Mouse (Mus musculus) midbrain, postnatal 0 days (tissue): ENCODE data around the gene Anp32a. TPM values are rescaled to one million over a fixed set of nuclear protein-coding genes. Genes with fewer than 3 reads are reported as not detected.

Source experiments
- ATAC-seq: fragments of 200-750 bp; cut with Nextera tagmentation; 2 replicates; pipeline ENCODE4 v1.8.0; 2017; ENCODE audit warnings: moderate number of reproducible peaks, mild to moderate bottlenecking, moderate TSS enrichment, moderate library complexity; ENCODE audit not compliant: low FRiP score
- DNase-seq: peaks from one replicate; pipeline ENCODE4 v3.0.0-alpha.2; 2015; ENCODE audit warnings: low spot score
- H3K27ac ChIP-seq: fragments of 300-500 bp; sonication (generic); 2 replicates; pipeline ENCODE4 v1.5.1; 2014; ENCODE audit warnings: low read depth, mild to moderate bottlenecking, low read length, mixed read lengths
- H3K27me3 ChIP-seq: fragments of 300-500 bp; sonication (generic); 2 replicates; pipeline ENCODE4 v1.6.1; 2014; ENCODE audit warnings: low read length, control low read depth, mixed read lengths; ENCODE audit not compliant: insufficient read depth
- H3K36me3 ChIP-seq: fragments of 300-500 bp; sonication (generic); 2 replicates; pipeline ENCODE4 v1.6.1; 2014; ENCODE audit warnings: low read length, control low read depth, mixed read lengths; ENCODE audit not compliant: insufficient read depth
- H3K4me1 ChIP-seq: fragments of 300-500 bp; sonication (generic); 2 replicates; pipeline ENCODE4 v1.6.1; 2014; ENCODE audit warnings: mild to moderate bottlenecking, control low read depth, antibody characterized with exemption, low read length, mixed read lengths; ENCODE audit not compliant: insufficient read depth
- H3K4me2 ChIP-seq: fragments of 300-500 bp; sonication (generic); 2 replicates; pipeline ENCODE4 v1.6.1; 2014; ENCODE audit warnings: low read depth, mild to moderate bottlenecking, low read length, mixed read lengths; ENCODE audit not compliant: poor library complexity, severe bottlenecking
- H3K4me3 ChIP-seq: fragments of 300-500 bp; sonication (generic); 2 replicates; pipeline ENCODE4 v1.5.1; 2014; ENCODE audit warnings: low read depth, mild to moderate bottlenecking, low read length, moderate library complexity
- H3K9ac ChIP-seq: fragments of 300-500 bp; sonication (generic); replicated peaks from 2 replicates; pipeline ENCODE4 v1.6.1; 2014; ENCODE audit warnings: mild to moderate bottlenecking, low read length, moderate library complexity, mixed read lengths; ENCODE audit not compliant: poor library complexity, severe bottlenecking
- H3K9me3 ChIP-seq: fragments of 300-500 bp; sonication (generic); 2 replicates; pipeline ENCODE4 v1.6.1; 2016; ENCODE audit warnings: low read length, control low read depth
- CTCF ChIP-seq: IDR thresholded peaks from 2 replicates; pipeline ENCODE4 v1.5.1; 2016; ENCODE audit warnings: antibody characterized with exemption, mild to moderate bottlenecking
- WGBS: fragments of 180-500 bp; shearing (Covaris S2); extraction: QIAGEN DNeasy Blood & Tissue Kit; methylation state at CpG from one replicate; pipeline ENCODE4 v1.1.7; 2014; 5-methylcytosine and 5-hydroxymethylcytosine counted together
- polyA plus RNA-seq: library from polyadenylated mRNA; unstranded; fragments of >200 nt; fragmentation: Nextera tagmentation; extraction: Ambion mirVana; gene quantifications from 2 replicates; pipeline ENCODE4 v1.2.1, GENCODE M21; 2015
- total RNA-seq: library from RNA; depleted of rRNA; stranded (reverse); fragments of >200 nt; gene quantifications from 2 replicates; pipeline ENCODE4 v1.2.3, GENCODE M21; 2014; rRNA removed

The Anp32a gene
- total RNA-seq (88.8 and 114 TPM in 2 replicates), polyA plus RNA-seq (60.5 and 76.2 TPM in 2 replicates)

DNA sequence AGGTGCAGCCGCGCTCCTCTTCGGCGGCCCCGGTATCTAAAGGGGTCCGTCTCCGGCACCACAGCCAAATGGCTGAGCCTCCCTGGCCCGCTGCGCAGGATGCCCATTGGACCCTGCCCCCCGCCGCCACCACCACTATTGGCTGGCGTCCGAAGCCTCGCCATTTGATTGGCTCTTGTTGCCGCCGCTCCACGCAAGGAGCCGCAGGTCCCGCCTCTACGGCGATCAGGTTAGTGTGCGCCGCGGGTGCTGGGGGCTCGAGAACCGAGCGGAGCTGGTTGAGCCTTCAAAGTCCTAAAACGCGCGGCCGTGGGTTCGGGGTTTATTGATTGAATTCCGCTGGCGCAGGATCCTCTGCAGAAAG lies at the start of gene Anp32a:
TSS of gene Anp32a (plus strand) at position 171 of the 364 bp plus-strand sequence.
- no peak; the same call in 1 of the 2 replicates for TF ChIP-seq CTCF
- Histone ChIP-seq H3K36me3 (no peaks in the 10 kb centered on the region), H3K27ac (peak within 1 kb of the TSS; percentile 100), H3K9me3 (no peaks in the 10 kb centered on the region), H3K4me1 (peaks cover 4% of the 10 kb centered on the region; the same call in 1 of the 2 replicates), H3K4me3 (peak within 1 kb of the TSS; percentile 87), H3K4me2 (peak within 1 kb of the TSS; percentile 92), H3K9ac (peak within 1 kb of the TSS; percentile 98), H3K27me3 (no peaks in the 10 kb centered on the region)
- under 1% methylated on average over 34 of the region's 34 CpGs for whole genome bisulfite sequencing
- peak; percentile 98 for DNase-seq
- peak; percentile 92 for ATAC-seq

DNA sequence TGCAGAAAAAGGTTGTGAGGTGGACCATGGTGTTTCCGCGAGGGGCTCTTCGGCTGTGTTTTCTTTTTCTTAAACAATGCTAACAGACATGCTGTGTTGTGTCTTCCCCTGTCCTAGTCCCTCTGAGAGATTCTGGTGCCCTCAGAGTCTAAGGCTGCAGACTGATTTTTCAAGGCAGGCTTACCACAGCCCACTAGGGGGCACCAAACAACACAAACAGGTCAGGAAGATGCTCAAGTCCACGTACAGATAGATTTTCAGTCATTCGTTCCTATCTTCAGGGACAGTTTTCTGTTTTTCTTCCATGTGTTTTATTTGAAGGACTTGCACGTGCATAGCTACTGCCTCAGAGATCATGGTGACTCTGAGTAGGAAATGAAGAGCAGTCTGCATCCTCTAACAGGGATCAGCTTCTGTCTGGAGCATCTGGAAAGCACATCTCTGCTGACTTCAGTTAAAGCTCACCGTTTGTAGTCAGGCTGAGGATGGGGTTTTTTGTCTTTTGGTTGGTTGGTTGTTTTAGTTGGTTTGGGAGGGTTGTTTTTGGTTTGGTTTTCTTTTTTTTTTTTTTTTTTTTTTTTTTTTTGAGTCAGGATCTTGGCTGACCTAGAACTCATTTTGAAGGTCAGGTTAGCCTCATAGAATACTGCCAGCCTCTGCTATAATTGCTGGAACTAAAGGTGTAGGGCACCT lies 45.9 kb upstream of the Anp32a start:
- no peak overlapping the region for H3K4me2 ChIP-seq
- peak; percentile 97 for TF ChIP-seq CTCF
- H3K4me1 ChIP-seq = no peaks in the 10 kb centered on the region
- H3K4me3 ChIP-seq = no peak overlapping the region
- no peak overlapping the region for H3K9ac ChIP-seq
- WGBS = 32% methylated on average over 7 of the region's 7 CpGs
- no peaks in the 10 kb centered on the region for H3K36me3 ChIP-seq
- no peaks in the 10 kb centered on the region for H3K27me3 ChIP-seq
- H3K27ac ChIP-seq = no peak overlapping the region
- H3K9me3 ChIP-seq = no peaks in the 10 kb centered on the region
- DNase-seq = peak; percentile 89
- no peak for ATAC-seq

DNA sequence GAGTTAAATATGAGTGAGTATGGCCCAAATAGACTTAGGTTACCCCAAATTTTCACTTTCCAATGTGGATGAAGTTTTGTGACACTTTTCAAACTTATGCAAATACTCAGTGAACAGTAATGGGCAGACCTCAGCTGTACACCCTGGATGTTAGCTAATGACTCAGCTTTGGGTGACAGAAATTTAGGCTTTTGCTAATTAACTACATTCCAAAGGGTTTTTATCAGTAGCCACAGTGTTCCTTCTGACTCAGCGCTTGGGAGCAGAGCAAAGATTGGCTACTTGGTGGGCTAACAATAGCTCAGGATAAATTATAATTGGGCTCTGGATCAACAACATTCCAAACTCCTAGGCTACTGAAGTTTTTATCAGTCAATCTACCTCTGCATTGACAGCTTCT lies 44.2 kb upstream of the Anp32a start:
- ATAC-seq (no peak), DNase-seq (no peak)
- TF ChIP-seq CTCF = no peak
- Histone ChIP-seq H3K36me3 (no peaks in the 10 kb centered on the region), H3K9me3 (no peaks in the 10 kb centered on the region), H3K4me2 (no peak overlapping the region), H3K9ac (no peak overlapping the region), H3K27ac (no peak overlapping the region), H3K4me1 (no peaks in the 10 kb centered on the region), H3K4me3 (no peak overlapping the region), H3K27me3 (no peaks in the 10 kb centered on the region)
- 68% methylated on average over 1 of the region's 1 CpGs for WGBS

DNA sequence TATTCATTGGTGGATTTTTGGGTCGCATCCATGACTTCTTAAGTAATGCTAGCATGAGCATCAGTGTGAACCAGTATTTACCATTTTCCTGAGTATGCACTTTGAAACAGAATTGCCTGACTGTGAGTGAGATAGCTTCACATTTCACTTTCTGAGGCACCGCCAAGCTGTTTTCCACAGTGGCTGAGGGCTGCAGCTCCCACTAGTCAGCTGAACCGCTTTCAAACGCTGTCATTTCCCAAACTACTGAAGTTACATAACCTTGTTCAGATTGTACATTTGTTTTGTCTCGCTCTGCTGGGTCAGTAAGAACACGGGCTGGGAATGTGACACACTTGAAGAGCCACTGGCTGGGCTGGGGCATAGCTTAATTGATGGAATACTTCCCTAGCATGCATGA lies 25.5 kb upstream of the Anp32a start:
- no peak for TF ChIP-seq CTCF
- DNase-seq = no peak

DNA sequence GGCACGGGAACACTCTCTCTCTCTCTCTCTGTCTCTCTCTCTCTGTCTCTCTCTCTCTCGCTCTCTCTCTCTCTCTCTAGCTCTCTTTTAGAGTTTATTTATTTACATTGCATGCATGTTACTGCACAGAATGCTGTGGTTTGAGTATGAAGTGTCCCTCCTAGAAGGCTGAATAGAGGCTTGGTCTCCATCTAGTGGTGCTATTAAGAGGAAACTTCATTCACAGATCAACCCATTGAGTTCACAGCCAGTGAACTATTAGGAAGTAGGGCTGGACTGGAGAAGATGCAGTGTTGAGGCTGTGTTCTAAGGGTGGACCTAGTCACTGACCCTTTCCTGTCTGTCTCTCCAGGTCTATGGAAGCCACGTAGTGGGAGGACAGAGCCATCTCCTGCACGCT lies 22.4 kb upstream of the Anp32a start:
- Histone ChIP-seq H3K9me3 (no peaks in the 10 kb centered on the region), H3K27me3 (no peaks in the 10 kb centered on the region), H3K4me1 (no peaks in the 10 kb centered on the region), H3K27ac (no peak overlapping the region), H3K4me2 (no peak overlapping the region), H3K9ac (no peak overlapping the region), H3K4me3 (no peak overlapping the region), H3K36me3 (no peaks in the 10 kb centered on the region)
- ATAC-seq = no peak
- 81% methylated on average over 4 of the region's 4 CpGs for WGBS
- no peak for DNase-seq
- peak; percentile 65 for TF ChIP-seq CTCF

More for the DNA sequence above, 25.5 kb upstream of the Anp32a start:
- no peak overlapping the region for H3K27ac ChIP-seq
- no peaks in the 10 kb centered on the region for H3K27me3 ChIP-seq
- H3K36me3 ChIP-seq = no peaks in the 10 kb centered on the region
- ATAC-seq = no peak
- no peak overlapping the region for H3K4me3 ChIP-seq
- H3K9me3 ChIP-seq = no peaks in the 10 kb centered on the region
- no peak overlapping the region for H3K4me2 ChIP-seq
- WGBS = 85% methylated on average over 6 of the region's 6 CpGs
- H3K4me1 ChIP-seq = no peaks in the 10 kb centered on the region
- no peak overlapping the region for H3K9ac ChIP-seq

DNA sequence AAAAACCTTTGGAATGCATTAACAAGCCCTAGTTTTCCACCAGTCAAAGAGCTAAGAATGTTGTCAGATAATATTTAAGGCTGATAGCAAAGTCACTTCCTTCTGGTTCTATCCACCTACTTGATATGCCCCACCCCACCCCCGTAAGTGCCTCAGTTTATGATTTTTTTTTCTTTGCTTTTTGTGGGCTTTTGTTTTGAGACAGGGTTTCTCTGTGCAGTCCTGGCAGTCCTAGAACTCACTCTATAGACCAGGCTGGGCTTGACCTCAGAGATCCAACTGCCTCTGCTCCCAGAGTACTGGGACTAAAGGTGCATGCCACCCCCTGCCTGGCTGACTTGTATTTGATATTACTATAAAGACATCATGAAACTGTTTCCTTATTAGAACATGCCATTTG lies 17.3 kb upstream of the Anp32a start:
- Histone ChIP-seq H3K9me3 (no peaks in the 10 kb centered on the region), H3K4me1 (no peaks in the 10 kb centered on the region), H3K4me2 (no peak overlapping the region), H3K27ac (no peak overlapping the region), H3K4me3 (no peak overlapping the region), H3K9ac (no peak overlapping the region), H3K27me3 (no peaks in the 10 kb centered on the region), H3K36me3 (no peaks in the 10 kb centered on the region)
- no peak for DNase-seq
- 71% methylated on average over 1 of the region's 1 CpGs for WGBS
- no peak for ATAC-seq
- TF ChIP-seq CTCF = no peak
